Comparison of ENCODE assay signal across 9 mouse cellular contexts in genomic region chr12:99836404-99837131, GRCm38 (mm10). TPM values are rescaled to one million over a fixed set of nuclear protein-coding genes. Genes with fewer than 3 reads are reported as not detected.
DNase-seq lines count a peak whose midpoint lies in the region; ATAC-seq and TF ChIP-seq lines count a peak whose summit lies in the region.
"Had no signal": no experiment of that assay in that cellular context is flagged by ENCODE, and none has a peak within 500 bp of the region (broad histone marks: within the 10 kb centered on the region; RNA-seq: fewer than 3 reads in every experiment).

No protein-coding gene starts in this region.

- H3K27me3 ChIP-seq in heart, embryonic 10.5 days (ENCODE audit: insufficient read depth, poor library complexity, severe bottlenecking) = no peaks in the 10 kb centered on the region
- no peaks in the 10 kb centered on the region for H3K27me3 ChIP-seq in forebrain, postnatal 0 days (ENCODE audit: insufficient read depth, low read length)
- no peaks in the 10 kb centered on the region for H3K27me3 ChIP-seq in kidney, embryonic 16.5 days (ENCODE audit: insufficient read depth, low read length)
- H3K27me3 ChIP-seq: megakaryocyte, embryonic 14.5 days had no signal

- H3K36me3 ChIP-seq in heart, embryonic 10.5 days = peaks cover 4% of the 10 kb centered on the region
- H3K36me3 ChIP-seq in forebrain, postnatal 0 days (ENCODE audit: insufficient read depth) = no peaks in the 10 kb centered on the region
- peaks cover 3% of the 10 kb centered on the region; the same call in 1 of the 2 replicates for H3K36me3 ChIP-seq in kidney, embryonic 16.5 days (ENCODE audit: insufficient read depth, low read length)

- ATAC-seq in forebrain, postnatal 0 days = peak; percentile 95
- peak; percentile 74 for ATAC-seq in kidney, embryonic 16.5 days (ENCODE audit: low FRiP score, low TSS enrichment)

- peak overlapping the region; percentile 44 for H3K4me2 ChIP-seq in forebrain, postnatal 0 days (ENCODE audit: low read depth)
- H3K4me2 ChIP-seq in kidney, embryonic 16.5 days (replicated peaks; ENCODE audit: low read depth, low read length) = peak overlapping the region; percentile 21

- no peaks in the 10 kb centered on the region for H3K4me1 ChIP-seq in heart, embryonic 10.5 days
- H3K4me1 ChIP-seq in forebrain, postnatal 0 days (ENCODE audit: insufficient read depth) = peaks cover 7% of the 10 kb centered on the region
- H3K4me1 ChIP-seq in kidney, embryonic 16.5 days (ENCODE audit: insufficient read depth, low read length) = peaks cover 12% of the 10 kb centered on the region; the same call in 1 of the 2 replicates

- H3K9me3 ChIP-seq in heart, embryonic 10.5 days = no peaks in the 10 kb centered on the region
- H3K9me3 ChIP-seq in forebrain, postnatal 0 days (ENCODE audit: low read length) = no peaks in the 10 kb centered on the region
- peaks cover 5% of the 10 kb centered on the region; the same call in 1 of the 2 replicates for H3K9me3 ChIP-seq in kidney, embryonic 16.5 days (ENCODE audit: low read length)

- whole genome bisulfite sequencing in heart, embryonic 10.5 days = 86% methylated on average over 20 of the region's 20 CpGs
- 21% methylated on average over 20 of the region's 20 CpGs for WGBS in forebrain, postnatal 0 days
- 56% methylated on average over 20 of the region's 20 CpGs for WGBS in kidney, embryonic 16.5 days

- TF ChIP-seq CTCF in forebrain, postnatal 0 days (IDR thresholded peaks at IDR 0.05; ENCODE audit: low read depth) = no peak

- DNase-seq in heart, adult 11 months = peak; percentile 78
- DNase-seq in heart, embryonic 10.5 days (ENCODE audit: low spot score) = no peak
- peak; percentile 15 for DNase-seq in cerebellum, adult 11-12 months
- peak; percentile 94 for DNase-seq in forebrain, postnatal 0 days
- DNase-seq in lung, postnatal 36 days = peak; percentile 45
- DNase-seq in right cerebral cortex, postnatal 14 days = peak; percentile 56
- DNase-seq in thymus, postnatal 25 days = no peak

- no peak overlapping the region for H3K4me3 ChIP-seq in heart, embryonic 10.5 days
- peak overlapping the region; percentile 14; the same call in 1 of the 2 replicates for H3K4me3 ChIP-seq in forebrain, postnatal 0 days (ENCODE audit: low read depth, low read length)
- no peak overlapping the region for H3K4me3 ChIP-seq in kidney, embryonic 16.5 days (ENCODE audit: low read length)
- H3K4me3 ChIP-seq: megakaryocyte, embryonic 14.5 days had no signal

- H3K9ac ChIP-seq in forebrain, postnatal 0 days = peak overlapping the region; percentile 35; the same call in 1 of the 2 replicates
- H3K9ac ChIP-seq in kidney, embryonic 16.5 days (replicated peaks; ENCODE audit: low read length) = no peak overlapping the region

- H3K27ac ChIP-seq in heart, embryonic 10.5 days = no peak overlapping the region
- peak overlapping the region; percentile 62; the same call in 1 of the 2 replicates for H3K27ac ChIP-seq in forebrain, postnatal 0 days (ENCODE audit: low read depth, low read length)
- peak overlapping the region; percentile 43 for H3K27ac ChIP-seq in kidney, embryonic 16.5 days (ENCODE audit: low read length)

RNA-seq across cellular contexts. Expression of gene Efcab11, which starts 47.7 kb away (rescaled TPM):
- polyA plus RNA-seq in heart, embryonic 10.5 days (2016; fragmentation: Nextera tagmentation; extraction: Ambion mirVana) = 10.1 and 12.6 TPM in 2 replicates
- total RNA-seq in forebrain, postnatal 0 days (2014; rRNA removed) = 3.3 and 3.4 TPM in 2 replicates
- polyA plus RNA-seq in forebrain, postnatal 0 days (2015; fragmentation: Nextera tagmentation; extraction: Ambion mirVana) = 3.3 and 3.7 TPM in 2 replicates
- polyA plus RNA-seq in kidney, embryonic 16.5 days (2015; fragmentation: Nextera tagmentation; extraction: Ambion mirVana) = 12.5 TPM in 2 replicates

RNA-seq across cellular contexts. Expression of gene Tdp1, which starts 47.7 kb away (rescaled TPM):
- polyA plus RNA-seq in heart, embryonic 10.5 days (2016; fragmentation: Nextera tagmentation; extraction: Ambion mirVana) = 42.0 and 51.3 TPM in 2 replicates
- total RNA-seq in forebrain, postnatal 0 days (2014; rRNA removed) = 12.9 and 18.5 TPM in 2 replicates
- polyA plus RNA-seq in forebrain, postnatal 0 days (2015; fragmentation: Nextera tagmentation; extraction: Ambion mirVana) = 41.9 and 45.3 TPM in 2 replicates
- 61.7 and 66.4 TPM in 2 replicates for polyA plus RNA-seq in kidney, embryonic 16.5 days (2015; fragmentation: Nextera tagmentation; extraction: Ambion mirVana)

Comparison
In these comparisons a context has a peak if more than half of its experiments do, and no peak if none do; other contexts are left out.
1. DNase-seq: peak in heart, adult 11 months (single experiment), cerebellum, adult 11-12 months (single experiment), forebrain, postnatal 0 days (single experiment), lung, postnatal 36 days (single experiment) and right cerebral cortex, postnatal 14 days (single experiment); none in heart, embryonic 10.5 days (single experiment) and thymus, postnatal 25 days (single experiment).